Mouse (Mus musculus) inflammation-experienced regulatory T-cells, adult 6 months (primary cell): ENCODE data around the gene Rnf43. TPM values are rescaled to one million over a fixed set of nuclear protein-coding genes. Genes with fewer than 3 reads are reported as not detected.

Source experiments
- ATAC-seq: one replicate; pipeline ENCODE4 v1.8.0; 2017
- polyA plus RNA-seq, 3 experiments: library from polyadenylated mRNA; unstranded; fragments of 100-300 nt; shearing (Covaris generic); gene quantifications; one replicate each; pipeline ENCODE4 v1.2.1; 2017

Rnf43 gene
- polyA plus RNA-seq, 3 experiments from 2014 or later: 35.2 to 53.0 (median 47.2) TPM

DNA sequence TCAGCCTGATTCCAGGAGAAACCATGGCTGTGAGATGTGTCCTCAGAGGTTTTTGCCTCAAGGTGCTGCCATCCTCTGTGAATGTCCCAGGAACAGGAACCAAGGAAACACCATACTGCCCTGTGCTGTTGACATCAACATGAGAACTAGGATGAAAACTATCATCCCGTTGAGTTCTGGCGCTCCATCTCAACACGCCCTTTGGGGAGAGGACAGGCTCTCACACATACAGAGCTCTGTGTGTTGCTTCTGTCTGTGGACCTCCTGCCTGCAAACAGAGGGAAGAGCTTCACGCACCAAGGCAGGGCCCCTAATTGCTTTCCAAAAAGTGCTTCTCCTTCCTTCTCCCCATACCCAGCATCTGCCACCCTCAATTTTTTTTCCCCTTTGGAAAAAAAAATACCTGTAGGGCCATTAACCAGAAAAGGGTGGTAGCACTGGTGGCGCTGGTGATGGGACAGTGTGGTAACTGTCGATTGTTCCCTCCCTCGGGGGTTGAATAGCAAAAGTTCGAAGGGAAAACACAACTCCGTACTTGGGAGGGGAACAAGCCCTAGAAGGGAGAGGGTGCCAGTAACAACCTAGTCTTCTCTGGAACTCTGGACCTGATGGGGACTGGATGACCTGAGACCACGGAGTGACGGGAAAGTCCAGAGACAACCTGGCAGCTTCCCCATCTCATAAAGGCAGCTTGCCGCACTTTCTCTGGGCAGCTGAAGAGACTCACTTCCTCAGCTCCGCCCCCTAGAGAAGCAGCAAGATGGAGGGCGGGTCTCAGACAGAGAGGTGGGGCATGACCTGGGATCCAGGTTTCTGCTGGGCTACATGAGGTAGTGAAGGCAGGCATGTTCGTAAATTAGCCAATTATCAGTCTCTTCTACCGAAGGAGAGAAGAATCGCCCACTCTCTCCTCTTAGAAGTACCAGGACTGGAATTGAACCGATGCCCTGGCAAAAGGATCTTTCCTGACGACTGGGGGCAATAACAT is 85.9 kb downstream of the Rnf43 start:
- peak; percentile 38 for ATAC-seq

DNA sequence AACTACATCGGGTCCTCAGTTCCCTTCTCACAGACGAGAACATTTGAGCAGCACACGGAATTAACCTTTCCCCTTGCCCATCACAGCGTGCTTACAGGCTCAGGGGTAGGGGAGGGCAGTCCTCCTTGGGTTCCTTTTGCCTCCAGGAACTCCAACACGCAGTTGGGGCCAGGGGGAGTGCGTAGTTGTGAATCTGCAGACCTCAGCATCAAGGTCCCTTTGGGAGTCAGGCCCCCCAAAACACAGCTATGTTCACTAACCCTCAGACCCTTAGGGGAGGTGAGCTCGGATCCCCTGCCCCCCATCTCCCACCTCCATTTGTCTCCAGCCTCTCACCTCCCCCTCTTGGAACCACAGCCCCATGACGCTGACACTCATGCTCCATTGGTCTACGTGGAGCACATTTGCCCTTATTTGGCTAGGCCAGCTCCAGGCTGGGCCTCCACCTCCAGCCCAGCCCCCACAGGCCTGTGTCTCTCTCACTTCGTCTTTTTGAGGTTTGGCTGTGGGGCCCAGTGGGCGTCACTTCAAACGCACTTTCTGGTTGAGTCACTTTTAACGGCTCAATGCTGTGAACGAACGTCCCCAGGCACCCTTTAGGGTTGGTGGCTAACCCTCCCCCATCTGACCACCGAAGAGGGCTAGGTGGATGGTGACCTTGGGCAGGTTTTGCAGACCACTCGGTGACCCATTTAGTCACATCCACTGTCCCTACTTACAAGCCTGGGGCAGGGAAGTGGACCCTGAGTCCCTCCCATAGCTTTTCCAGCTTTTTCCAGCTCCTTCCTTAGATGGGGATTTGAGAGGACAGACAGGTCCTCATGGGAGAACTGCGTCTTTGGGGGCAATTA is 86.9 kb downstream of the Rnf43 start:
- peak; percentile 64 for ATAC-seq

DNA sequence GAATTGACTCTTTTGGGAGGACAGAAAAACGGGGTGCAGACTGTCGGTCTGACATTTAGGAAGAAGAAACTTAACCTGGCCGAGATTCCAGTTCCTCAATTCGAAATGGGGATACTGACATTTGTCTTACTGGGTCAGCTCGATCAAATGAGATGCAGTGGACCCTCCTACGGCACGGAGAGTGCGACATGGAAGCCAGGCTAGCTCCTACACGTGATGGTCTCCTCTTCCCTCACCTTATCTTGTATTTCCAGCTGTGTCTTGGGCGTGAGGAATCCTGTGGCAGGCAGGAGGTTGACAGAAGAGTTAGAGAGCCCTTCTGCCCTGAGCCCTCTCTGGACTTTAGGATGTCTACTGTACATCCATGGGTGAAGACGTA is 87.5 kb downstream of the Rnf43 start:
- ATAC-seq: no peak

DNA sequence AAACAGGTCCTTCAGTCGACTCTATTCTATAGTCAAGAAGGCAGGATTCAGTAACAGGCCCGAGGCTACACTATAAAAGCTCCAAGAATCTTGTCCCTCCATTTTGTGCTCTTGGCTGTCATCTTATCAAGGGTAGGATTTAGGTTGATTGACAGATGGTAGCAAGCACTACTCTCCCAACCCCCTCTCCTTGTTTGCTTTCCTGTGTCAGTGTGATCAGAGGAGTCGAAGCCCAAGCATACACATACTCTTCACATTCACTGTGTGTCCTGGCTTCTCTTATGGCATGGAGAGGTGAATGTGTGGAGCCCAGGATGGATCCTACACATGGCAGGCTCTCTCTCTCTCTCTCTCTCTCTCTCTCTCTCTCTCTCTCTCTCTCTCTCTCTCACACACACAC is 88.0 kb downstream of the Rnf43 start:
- peak; percentile 11 for ATAC-seq

DNA sequence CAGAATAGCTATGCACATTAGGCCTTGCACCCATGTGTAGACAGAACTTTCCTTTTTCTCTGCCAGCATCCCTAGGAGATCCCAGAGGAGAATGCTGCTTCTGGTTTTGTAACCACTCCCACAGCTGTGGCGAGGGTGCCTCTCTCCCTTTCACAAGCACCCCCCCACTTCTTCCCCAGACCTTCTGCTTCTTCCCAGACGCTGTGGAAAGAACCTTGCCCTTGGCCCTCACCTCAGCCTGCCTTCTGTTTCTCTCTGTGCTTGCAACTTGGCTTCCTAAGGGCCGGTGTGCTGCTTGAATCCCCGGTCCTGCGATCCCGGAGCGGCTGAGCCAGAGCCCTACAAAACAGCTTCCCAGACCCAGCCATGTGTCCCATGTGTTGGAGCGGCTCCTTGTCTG is 88.5 kb downstream of the Rnf43 start:
- no peak for ATAC-seq

DNA sequence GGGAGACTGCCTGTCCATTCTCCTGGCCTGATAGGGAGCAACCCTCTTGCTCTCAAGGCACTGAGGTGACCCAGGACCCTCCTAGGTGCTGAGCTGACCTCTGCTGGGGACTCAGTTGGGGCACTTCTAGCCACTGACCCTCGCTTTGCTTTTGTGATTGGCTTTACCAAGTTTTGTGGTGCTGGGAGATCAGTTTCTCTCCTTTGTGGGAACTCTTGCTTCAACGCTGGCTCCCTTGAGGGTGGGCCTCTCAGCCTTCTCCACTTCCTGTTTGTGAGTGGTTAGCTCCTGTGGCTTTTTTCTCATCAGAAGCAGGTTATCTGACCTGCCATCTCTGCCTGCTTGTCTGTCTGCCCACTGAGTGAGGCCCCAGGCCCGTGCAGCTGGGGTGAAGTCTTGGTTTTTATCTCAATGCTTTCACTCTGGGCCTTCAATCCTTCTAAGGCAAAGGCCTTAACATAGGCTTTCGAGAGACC is 89.0 kb downstream of the Rnf43 start:
- peak; percentile 32 for ATAC-seq

DNA sequence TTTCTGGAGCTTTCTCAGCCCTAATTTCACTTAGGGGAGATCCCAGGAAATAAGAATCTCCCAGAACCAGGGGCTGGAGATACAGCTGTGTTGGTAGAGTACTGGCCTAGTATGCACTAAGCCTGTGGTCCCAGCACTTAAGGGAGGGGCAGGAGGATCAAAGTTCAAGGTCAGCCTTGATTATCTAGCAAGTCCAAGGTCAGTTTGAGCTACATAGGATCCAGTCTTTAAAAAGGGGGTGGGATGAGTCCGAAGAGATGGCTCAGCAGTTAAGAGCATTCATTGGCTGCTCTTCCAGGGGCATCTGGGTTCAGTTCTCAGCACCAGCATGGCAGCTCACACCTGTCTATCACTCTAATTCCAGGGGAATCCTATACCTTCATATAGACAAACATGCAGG is 89.8 kb downstream of the Rnf43 start:
- ATAC-seq: no peak

DNA sequence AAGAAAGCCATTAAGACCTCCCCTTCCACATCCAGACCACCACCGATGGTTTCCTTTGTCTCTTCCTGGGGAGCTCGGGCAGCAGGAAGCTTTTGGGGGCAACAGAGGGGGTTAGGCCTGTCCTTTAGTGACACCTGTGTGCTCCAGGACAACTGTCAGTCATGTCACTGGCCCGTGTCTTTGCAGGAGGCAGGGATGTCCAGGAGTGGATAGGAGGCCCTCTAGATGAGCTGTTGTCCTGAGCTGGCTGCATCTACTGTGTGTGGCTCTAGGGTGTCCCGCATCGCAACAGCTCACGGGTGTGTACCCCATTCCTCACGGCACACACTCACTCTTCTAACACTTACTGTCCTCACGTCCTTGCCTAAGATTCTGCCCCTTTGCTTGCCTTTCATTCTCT is 90.7 kb downstream of the Rnf43 start:
- ATAC-seq: no peak

DNA sequence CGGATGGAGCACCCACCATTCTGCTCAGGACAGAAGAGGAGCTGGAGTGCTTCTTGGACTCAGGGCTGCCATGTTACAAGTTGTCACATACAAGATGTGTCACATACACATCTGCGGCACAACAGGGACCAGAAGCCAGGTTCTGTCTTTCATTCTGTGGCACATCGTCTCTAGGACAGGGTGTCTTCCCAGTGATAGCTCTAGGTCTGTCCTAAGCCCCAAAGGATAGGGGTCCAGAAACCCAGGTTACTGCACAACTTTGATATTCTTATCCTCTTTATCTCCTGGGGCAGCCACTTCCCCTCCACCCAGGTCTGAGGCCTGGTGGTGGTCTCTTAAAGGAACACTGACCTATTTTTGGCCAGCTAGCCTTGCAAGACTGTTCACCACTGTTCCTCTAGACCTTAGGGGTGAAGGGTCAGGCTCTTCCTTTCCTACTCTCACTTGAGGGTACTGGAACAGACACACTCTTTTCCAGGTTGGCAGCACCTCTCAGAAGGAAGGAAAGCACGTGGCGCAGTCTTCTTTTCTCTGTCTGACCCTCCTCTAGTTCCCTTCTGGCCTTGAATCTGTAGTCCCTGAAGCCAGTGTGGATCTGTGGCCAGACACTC is 91.5 kb downstream of the Rnf43 start:
- no peak for ATAC-seq

DNA sequence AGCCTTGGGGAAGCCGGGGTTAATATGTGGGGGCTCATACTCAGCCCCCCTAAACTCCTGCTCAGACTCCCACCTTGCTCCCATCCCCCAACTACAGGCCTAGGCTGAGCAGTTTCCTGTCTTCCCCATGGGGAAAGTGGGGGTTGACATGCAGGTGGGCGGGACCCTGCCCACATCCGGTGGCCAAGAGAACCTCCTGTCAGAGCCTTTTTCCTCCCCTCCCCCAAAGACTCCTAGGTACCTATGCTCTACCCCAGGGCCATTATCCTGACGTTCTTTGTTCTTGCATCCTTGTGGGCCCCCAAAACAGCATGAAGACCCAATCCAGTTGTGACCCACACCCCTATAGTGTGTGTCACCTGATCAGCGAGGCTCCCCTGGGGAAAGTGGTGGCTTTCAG is 92.1 kb downstream of the Rnf43 start:
- peak; percentile 26 for ATAC-seq

DNA sequence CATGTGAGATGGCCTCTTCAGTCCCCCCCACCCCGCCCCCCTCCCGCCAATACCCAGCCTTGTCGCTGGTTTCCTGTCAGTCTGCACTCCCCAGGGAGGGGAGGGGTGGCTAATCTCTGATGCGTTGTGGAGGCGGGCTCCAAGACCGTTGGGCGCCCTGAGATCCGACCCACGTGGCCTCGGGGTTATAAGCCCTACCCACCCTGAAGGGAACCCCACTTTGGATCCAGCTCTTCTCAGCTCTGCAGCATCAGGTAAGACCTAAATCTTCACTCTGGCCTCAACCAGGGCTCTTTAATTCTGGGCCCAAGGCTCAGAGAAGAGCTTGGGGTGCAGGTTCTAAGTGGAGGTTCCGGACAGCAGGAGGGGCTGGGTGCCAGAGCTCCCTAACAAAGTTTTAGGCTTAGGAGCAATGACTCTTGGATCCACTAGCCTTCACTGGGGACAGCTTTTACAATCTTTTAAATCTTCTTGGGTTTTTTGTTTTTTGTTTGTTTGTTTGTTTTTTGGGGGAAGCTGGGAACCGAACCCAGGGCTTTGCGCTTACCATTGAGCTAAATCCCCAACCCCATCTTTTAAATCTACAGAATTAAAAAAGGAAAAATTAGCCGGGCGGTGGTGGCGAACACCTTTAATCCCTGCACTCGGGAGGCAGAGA is 93.0 kb downstream of the Rnf43 start:
- ATAC-seq: peak; percentile 57

DNA sequence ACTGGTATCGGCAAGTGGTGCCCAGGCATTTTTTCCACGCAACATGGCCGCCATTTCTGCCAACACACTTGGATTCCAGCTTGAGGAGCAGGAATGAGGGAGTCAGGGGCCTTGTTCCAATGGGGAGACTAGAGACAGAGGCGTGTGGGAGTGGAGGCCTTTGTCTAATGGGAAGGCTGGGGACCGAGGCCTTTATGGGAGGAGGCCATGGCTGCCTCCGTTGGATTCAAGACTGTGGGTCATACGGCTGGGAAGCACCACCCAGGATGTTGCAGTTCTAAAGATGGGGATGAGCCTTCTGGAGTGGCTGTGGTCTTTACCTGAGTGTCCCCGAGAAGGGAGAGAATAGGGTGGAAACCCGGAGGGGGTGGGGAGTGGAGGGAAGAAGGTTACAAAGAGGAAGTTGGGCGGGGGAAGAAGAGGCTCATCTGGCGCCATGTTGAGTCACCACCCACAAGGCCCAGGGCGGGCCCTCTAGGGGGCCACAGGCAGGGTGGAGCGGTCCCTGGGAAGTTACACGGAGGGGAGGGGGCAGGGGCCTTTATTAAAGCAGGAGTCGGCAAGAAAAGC is 93.8 kb downstream of the Rnf43 start:
- ATAC-seq: peak; percentile 5

DNA sequence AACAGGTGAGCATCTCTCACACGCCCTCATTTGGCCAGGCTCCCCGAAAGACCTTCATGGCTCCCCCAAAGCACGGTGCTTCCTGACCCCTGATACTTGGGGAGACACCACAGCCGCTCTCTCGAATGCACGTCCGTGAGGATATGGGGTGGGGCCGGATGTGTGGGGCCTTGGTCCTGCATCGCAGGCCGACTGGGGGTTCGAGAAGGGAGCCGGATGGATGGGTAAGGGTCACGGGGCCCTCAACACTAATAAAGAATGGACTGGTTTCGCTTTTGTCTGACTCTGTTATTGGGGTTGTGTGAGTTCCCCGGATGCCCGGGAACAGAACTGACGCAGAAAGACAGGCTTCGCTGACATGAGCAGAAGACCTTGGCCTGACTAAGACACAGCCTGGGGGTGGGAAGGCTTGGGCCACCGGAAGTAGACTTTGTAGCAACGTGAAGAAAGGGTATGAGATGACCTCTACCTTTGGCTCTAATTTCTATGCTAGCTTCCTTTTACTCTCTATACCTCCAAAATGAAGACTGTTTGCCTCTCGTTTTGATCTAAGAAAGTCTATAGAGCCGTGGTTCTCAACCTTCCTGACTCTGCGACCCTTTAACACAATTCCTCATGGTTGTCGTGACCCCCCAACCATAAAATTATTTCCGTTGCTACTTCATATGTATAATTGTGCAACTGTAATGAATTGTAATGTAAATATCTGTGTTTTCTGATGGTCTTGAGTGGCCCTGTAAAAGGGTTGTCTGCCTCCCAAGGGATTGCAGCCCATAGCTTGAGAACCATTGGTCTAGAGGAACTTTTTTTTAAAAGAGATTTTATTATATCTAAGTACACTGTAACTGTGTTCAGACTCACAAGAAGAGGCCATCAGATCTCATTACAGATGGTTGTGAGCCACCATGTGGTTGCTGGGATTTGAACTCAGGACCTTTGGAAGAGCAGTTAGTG is 94.8 kb downstream of the Rnf43 start:
- peak; percentile 10 for ATAC-seq

DNA sequence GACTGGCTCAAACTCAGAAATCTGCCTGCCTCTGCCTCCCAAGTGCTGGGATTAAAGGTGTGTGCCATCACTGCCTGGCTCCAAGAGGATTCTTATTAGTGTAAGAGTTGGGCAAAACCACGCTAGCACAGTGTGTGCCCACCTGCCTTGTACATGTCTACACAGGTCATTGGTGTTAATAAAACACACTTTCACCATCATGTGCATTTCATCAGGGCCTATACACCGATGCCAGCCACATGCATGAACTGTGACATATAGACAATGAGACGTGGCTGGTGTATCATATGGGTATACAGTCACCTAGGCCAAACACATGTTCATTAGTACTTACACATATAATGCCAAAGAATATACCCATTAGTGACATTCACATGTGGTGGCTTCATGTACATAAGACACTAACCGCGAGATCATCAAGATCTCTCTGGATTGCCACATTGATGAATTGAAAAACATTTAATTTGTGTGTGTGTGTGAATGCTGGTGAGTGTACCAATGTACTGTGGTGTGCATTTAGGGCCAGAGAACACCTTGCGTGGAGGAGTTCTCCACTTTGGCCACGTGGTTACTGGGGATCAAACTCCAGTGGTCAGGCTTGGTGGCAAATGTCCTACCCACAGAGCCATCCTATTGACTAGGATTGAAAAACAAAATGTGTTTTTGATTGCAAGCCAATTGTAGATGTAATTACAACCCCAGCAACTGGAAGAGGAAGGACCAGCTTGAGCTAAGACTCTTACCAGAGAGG is 95.8 kb downstream of the Rnf43 start:
- no peak for ATAC-seq

DNA sequence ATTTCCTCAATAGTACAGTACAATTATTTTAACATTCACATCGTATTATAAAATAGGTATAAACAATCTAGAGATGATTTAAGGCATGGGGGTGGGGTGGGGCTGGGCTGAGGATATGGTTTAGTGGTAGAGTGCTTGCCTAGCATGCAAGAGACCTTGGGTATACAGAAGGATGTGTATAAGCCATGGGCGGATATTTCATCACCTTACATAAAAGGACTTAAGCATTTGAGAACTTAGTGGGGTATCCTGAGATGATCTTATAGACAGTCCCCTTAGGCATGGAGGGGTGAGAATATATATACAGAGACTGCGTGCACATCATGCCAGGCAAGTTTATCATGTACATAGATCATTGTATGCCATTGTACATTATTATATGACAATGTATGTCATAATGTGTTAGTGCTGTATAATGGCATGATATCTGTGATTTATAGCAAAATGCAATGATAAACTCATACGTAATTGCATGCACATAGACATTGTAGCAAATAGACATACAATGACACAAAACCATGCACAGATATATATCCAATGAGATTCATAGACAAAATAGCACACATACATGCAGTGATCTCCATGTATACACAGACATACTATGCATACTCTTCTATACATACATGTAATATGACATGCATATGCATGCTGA is 96.6 kb downstream of the Rnf43 start:
- ATAC-seq: peak; percentile 19

DNA sequence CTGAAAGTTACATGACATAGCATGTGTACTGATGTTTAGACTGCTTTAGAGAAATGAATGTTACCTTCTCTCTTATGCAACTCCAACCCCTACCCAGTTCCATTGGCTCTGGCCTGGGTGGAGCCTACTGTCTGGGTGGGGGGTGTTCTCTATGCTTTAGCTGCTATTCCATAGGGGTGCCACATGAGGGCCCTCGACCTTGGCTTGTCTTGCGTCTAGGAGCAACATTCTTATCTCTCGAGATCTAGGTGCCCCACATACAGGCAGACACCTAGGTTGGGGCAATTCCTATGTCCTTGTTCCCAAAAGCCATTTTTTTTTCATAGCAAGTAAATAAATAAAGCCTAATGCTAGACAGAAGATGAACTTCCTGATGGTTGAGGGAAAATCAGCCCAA is 97.1 kb downstream of the Rnf43 start:
- peak; percentile 25 for ATAC-seq

DNA sequence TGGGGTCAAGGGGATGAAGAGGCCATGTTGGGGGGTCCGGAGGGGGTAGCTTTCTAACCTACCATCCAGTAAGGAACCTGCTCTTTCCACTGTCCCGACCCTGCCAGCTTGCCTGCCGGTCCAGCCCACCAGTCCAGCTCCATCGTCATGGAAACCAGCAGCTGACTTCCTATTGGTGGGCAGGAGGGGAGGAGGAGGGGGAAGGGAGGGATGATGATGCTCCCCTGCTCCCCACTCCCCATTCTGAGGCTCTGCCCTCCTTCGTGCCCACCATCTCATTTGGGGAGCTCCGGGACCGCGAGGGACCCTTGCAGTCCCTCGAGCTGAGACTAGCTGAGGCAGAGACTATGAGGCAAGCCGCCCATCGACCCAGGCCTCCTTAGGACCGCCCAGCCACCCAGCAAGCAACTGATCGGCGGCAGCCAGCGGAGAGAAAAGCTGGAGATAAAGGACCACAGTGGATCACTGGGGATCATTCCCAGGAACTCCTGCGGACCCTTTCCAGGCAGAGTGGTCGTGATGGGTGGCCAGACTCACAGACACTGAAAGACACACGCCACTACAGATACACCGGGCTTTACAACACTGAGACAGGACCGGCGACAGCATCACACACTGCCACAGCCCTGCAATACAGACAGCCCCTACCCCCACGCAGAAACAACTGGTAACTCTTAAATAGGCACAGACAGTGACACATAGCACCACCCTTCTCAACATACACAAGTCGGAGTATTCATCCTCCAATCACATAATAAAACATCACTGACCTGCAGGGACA is 98.0 kb downstream of the Rnf43 start, which contains the start of gene Tspoap1:
Gene Tspoap1, plus strand, starts transcription at position 241 of the 781 bp plus-strand sequence.
- ATAC-seq: no peak

DNA sequence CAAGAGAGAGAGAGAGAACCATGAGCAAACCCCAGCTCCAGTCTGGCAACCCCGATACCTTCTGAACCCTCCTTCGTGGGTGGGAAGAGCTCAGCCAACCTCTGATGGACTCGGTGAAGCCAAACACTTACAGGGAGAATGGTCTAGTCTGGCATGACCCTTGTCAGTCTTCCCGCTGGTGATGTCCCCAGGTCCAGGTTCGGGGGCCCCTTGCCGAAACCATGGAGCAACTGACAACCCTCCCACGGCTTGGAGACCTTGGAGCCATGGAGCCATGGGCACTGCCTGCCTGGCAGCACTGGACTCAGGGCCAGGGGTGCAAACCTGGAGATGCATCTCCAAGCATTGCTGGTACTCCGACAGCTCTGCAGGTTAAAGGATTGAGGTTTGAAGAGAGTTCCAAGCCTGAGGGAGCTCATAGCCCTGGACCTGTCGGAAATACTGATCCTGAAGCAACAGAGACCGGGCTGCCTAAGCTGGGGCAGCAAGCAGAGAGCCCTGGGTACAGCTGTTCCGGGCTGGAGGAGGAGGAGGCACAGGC is 98.7 kb downstream of the Rnf43 start:
- no peak for ATAC-seq
